Mouse (Mus musculus): Measurements from ENCODE around the gene Mid1. TPM values are rescaled to one million over a fixed set of nuclear protein-coding genes. Genes with fewer than 3 reads are reported as not detected.

Mid1 gene
- polyA plus RNA-seq, 1 experiment from 2014 or later: 12.0 TPM

GRCm38 (mm10) chrX:169792879-169793278, 107.9 kb downstream of the Mid1 start:
- Histone ChIP-seq H3K36me3 (no peaks in the 10 kb centered on the region), H3K4me3 (no peak overlapping the region), H3K27me3 (ENCODE audit: insufficient read depth, poor library complexity, severe bottlenecking) (no peaks in the 10 kb centered on the region), H3K27ac (no peak overlapping the region), H3K4me1 (no peaks in the 10 kb centered on the region), H3K9me3 (no peaks in the 10 kb centered on the region)
- WGBS: 29% methylated on average over 1 of the region's 1 CpGs
- DNase-seq (ENCODE audit: low spot score): no peak

GRCm38 (mm10) chrX:169794421-169794820, 109.4 kb downstream of the Mid1 start:
- Histone ChIP-seq H3K4me1 (no peaks in the 10 kb centered on the region), H3K27me3 (ENCODE audit: insufficient read depth, poor library complexity, severe bottlenecking) (no peaks in the 10 kb centered on the region), H3K9me3 (no peaks in the 10 kb centered on the region), H3K36me3 (no peaks in the 10 kb centered on the region), H3K4me3 (no peak overlapping the region), H3K27ac (no peak overlapping the region)
- 67% methylated on average over 4 of the region's 4 CpGs for WGBS
- no peak for DNase-seq (ENCODE audit: low spot score)

- Histone ChIP-seq H3K4me1 (no peaks in the 10 kb centered on the region), H3K27me3 (ENCODE audit: insufficient read depth, poor library complexity, severe bottlenecking) (no peaks in the 10 kb centered on the region), H3K4me3 (no peak overlapping the region), H3K36me3 (no peaks in the 10 kb centered on the region), H3K27ac (no peak overlapping the region), H3K9me3 (no peaks in the 10 kb centered on the region)
- no peak for DNase-seq (ENCODE audit: low spot score)
- 64% methylated on average over 7 of the region's 7 CpGs for WGBS
These were observed 109.9 kb downstream of the Mid1 start for GRCm38 (mm10) chrX:169794831-169795311.

GRCm38 (mm10) chrX:169797148-169797547, 112.1 kb downstream of the Mid1 start:
- Histone ChIP-seq H3K4me1 (no peaks in the 10 kb centered on the region), H3K27me3 (ENCODE audit: insufficient read depth, poor library complexity, severe bottlenecking) (no peaks in the 10 kb centered on the region), H3K9me3 (no peaks in the 10 kb centered on the region), H3K36me3 (no peaks in the 10 kb centered on the region), H3K4me3 (no peak overlapping the region), H3K27ac (no peak overlapping the region)
- WGBS: 69% methylated on average over 3 of the region's 3 CpGs
- DNase-seq (ENCODE audit: low spot score): no peak

- no peaks in the 10 kb centered on the region for H3K36me3 ChIP-seq
- no peaks in the 10 kb centered on the region for H3K9me3 ChIP-seq
- WGBS: 4% methylated on average over 11 of the region's 11 CpGs
- peak overlapping the region; percentile 50 for H3K4me3 ChIP-seq
- H3K27ac ChIP-seq: peak overlapping the region; percentile 79; the same call in 1 of the 2 replicates
- no peak for DNase-seq (ENCODE audit: low spot score)
- no peaks in the 10 kb centered on the region for H3K4me1 ChIP-seq
- H3K27me3 ChIP-seq (ENCODE audit: insufficient read depth, poor library complexity, severe bottlenecking): no peaks in the 10 kb centered on the region; the same call in 1 of the 2 replicates
These were observed 114.1 kb downstream of the Mid1 start for GRCm38 (mm10) chrX:169798987-169799680.

- Histone ChIP-seq H3K36me3 (no peaks in the 10 kb centered on the region), H3K27me3 (ENCODE audit: insufficient read depth, poor library complexity, severe bottlenecking) (peaks cover 4% of the 10 kb centered on the region; the same call in 1 of the 2 replicates), H3K4me3 (no peak overlapping the region), H3K27ac (no peak overlapping the region), H3K4me1 (no peaks in the 10 kb centered on the region), H3K9me3 (no peaks in the 10 kb centered on the region)
- no peak for DNase-seq (ENCODE audit: low spot score)
- WGBS: 47% methylated on average over 4 of the region's 4 CpGs
These were observed 115.2 kb downstream of the Mid1 start for GRCm38 (mm10) chrX:169800238-169800637.

- H3K27me3 ChIP-seq (ENCODE audit: insufficient read depth, poor library complexity, severe bottlenecking): peaks cover 4% of the 10 kb centered on the region; the same call in 1 of the 2 replicates
- 66% methylated on average over 5 of the region's 5 CpGs for WGBS
- no peaks in the 10 kb centered on the region for H3K9me3 ChIP-seq
- H3K27ac ChIP-seq: no peak overlapping the region
- H3K4me1 ChIP-seq: no peaks in the 10 kb centered on the region
- DNase-seq (ENCODE audit: low spot score): no peak
- no peak overlapping the region for H3K4me3 ChIP-seq
- H3K36me3 ChIP-seq: no peaks in the 10 kb centered on the region
These were observed 120.8 kb downstream of the Mid1 start for GRCm38 (mm10) chrX:169805791-169806190.

GRCm38 (mm10) chrX:169807744-169808143, 122.7 kb downstream of the Mid1 start:
- Histone ChIP-seq H3K9me3 (no peaks in the 10 kb centered on the region), H3K36me3 (no peaks in the 10 kb centered on the region), H3K4me1 (no peaks in the 10 kb centered on the region), H3K27me3 (ENCODE audit: insufficient read depth, poor library complexity, severe bottlenecking) (peaks cover 4% of the 10 kb centered on the region; the same call in 1 of the 2 replicates), H3K27ac (no peak overlapping the region), H3K4me3 (no peak overlapping the region)
- 77% methylated on average over 3 of the region's 3 CpGs for WGBS
- DNase-seq (ENCODE audit: low spot score): no peak

- no peaks in the 10 kb centered on the region; the same call in 1 of the 2 replicates for H3K27me3 ChIP-seq (ENCODE audit: insufficient read depth, poor library complexity, severe bottlenecking)
- H3K36me3 ChIP-seq: no peaks in the 10 kb centered on the region
- 62% methylated on average over 5 of the region's 5 CpGs for WGBS
These were observed 126.3 kb downstream of the Mid1 start for GRCm38 (mm10) chrX:169811318-169811717.

GRCm38 (mm10) chrX:169811783-169812182, 126.8 kb downstream of the Mid1 start:
- 74% methylated on average over 2 of the region's 2 CpGs for WGBS
- DNase-seq (ENCODE audit: low spot score): no peak
- no peaks in the 10 kb centered on the region for H3K4me1 ChIP-seq
- H3K27ac ChIP-seq: no peak overlapping the region
- no peaks in the 10 kb centered on the region for H3K36me3 ChIP-seq
- no peaks in the 10 kb centered on the region; the same call in 1 of the 2 replicates for H3K27me3 ChIP-seq (ENCODE audit: insufficient read depth, poor library complexity, severe bottlenecking)
- no peak overlapping the region for H3K4me3 ChIP-seq
- no peaks in the 10 kb centered on the region for H3K9me3 ChIP-seq

More at GRCm38 (mm10) chrX:169811318-169811717, 126.3 kb downstream of the Mid1 start:
- H3K27ac ChIP-seq: no peak overlapping the region
- no peak overlapping the region for H3K4me3 ChIP-seq
- H3K9me3 ChIP-seq: no peaks in the 10 kb centered on the region
- H3K4me1 ChIP-seq: no peaks in the 10 kb centered on the region
- no peak for DNase-seq (ENCODE audit: low spot score)

GRCm38 (mm10) chrX:169813673-169814072, 128.7 kb downstream of the Mid1 start:
- no peaks in the 10 kb centered on the region for H3K36me3 ChIP-seq
- H3K27ac ChIP-seq: no peak overlapping the region
- no peaks in the 10 kb centered on the region for H3K4me1 ChIP-seq
- H3K9me3 ChIP-seq: no peaks in the 10 kb centered on the region
- 42% methylated on average over 1 of the region's 1 CpGs for WGBS
- H3K27me3 ChIP-seq (ENCODE audit: insufficient read depth, poor library complexity, severe bottlenecking): no peaks in the 10 kb centered on the region; the same call in 1 of the 2 replicates
- DNase-seq (ENCODE audit: low spot score): no peak
- H3K4me3 ChIP-seq: no peak overlapping the region

GRCm38 (mm10) chrX:169826947-169827346, 141.9 kb downstream of the Mid1 start:
- H3K27me3 ChIP-seq (ENCODE audit: insufficient read depth, poor library complexity, severe bottlenecking): peaks cover 4% of the 10 kb centered on the region; the same call in 1 of the 2 replicates
- no peak for DNase-seq (ENCODE audit: low spot score)
- H3K9me3 ChIP-seq: no peaks in the 10 kb centered on the region
- H3K27ac ChIP-seq: no peak overlapping the region
- no peaks in the 10 kb centered on the region for H3K36me3 ChIP-seq
- 65% methylated on average over 10 of the region's 10 CpGs for WGBS
- H3K4me3 ChIP-seq: no peak overlapping the region
- H3K4me1 ChIP-seq: 0 out of 2 replicates have a peak, but pooled peaks cover 5% of the 10 kb centered on the region

- Histone ChIP-seq H3K36me3 (no peaks in the 10 kb centered on the region), H3K27ac (peak overlapping the region; percentile 36; the same call in 1 of the 2 replicates), H3K27me3 (ENCODE audit: insufficient read depth, poor library complexity, severe bottlenecking) (peaks cover 4% of the 10 kb centered on the region; the same call in 1 of the 2 replicates), H3K9me3 (no peaks in the 10 kb centered on the region), H3K4me1 (0 out of 2 replicates have a peak, but pooled peaks cover 5% of the 10 kb centered on the region), H3K4me3 (no peak overlapping the region)
- 25% methylated on average over 7 of the region's 7 CpGs for whole genome bisulfite sequencing
- no peak for DNase-seq (ENCODE audit: low spot score)
These were observed 142.7 kb downstream of the Mid1 start for GRCm38 (mm10) chrX:169827720-169828119.

All from heart, embryonic 10.5 days (tissue).